Mouse (Mus musculus): ENCODE measurements around the gene Dap. TPM values are rescaled to one million over a fixed set of nuclear protein-coding genes. Genes with fewer than 3 reads are reported as not detected.

Gene Dap
- total RNA-seq, 2 experiments from 2014 or later: 9.3 to 11.5 TPM

Other genes with a start within 250 kb of the Dap start
- 1 to 10 TPM; 1.2 to 1.3 TPM for gene Ankrd33b, start 143.4 kb downstream of the Dap start, total RNA-seq (2021)
- 1 to 10 TPM in 1 of 2 experiments, under 1 TPM in 1; 0.77 to 1.1 TPM for gene Ropn1l, start 229.4 kb downstream of the Dap start, total RNA-seq (2021)

Data from left cerebral cortex, postnatal 4 days (tissue).